Mouse (Mus musculus) heart, adult 8-10 months (tissue): ENCODE results near the gene Megf6. TPM values are rescaled to one million over a fixed set of nuclear protein-coding genes. Genes with fewer than 3 reads are reported as not detected.
A peak's percentile ranks its signal among the peaks of the same experiment; 100 is the strongest.

Source experiments
- DNase-seq: peaks from one replicate; pipeline ENCODE4 v3.0.0; 2022; ENCODE audit warnings: low spot score
- total RNA-seq, 4 experiments: library from RNA; stranded (reverse); gene quantifications; 2 replicates each; pipeline ENCODE4 v1.2.4; 2022

The Megf6 gene
- total RNA-seq, 4 experiments from 2014 or later = 6.6 to 9.5 (median 7.1) TPM

GRCm38 (mm10) chr4:154249316-154249715 is 78.8 kb downstream of the Megf6 start:
- DNase-seq = no peak

DNA sequence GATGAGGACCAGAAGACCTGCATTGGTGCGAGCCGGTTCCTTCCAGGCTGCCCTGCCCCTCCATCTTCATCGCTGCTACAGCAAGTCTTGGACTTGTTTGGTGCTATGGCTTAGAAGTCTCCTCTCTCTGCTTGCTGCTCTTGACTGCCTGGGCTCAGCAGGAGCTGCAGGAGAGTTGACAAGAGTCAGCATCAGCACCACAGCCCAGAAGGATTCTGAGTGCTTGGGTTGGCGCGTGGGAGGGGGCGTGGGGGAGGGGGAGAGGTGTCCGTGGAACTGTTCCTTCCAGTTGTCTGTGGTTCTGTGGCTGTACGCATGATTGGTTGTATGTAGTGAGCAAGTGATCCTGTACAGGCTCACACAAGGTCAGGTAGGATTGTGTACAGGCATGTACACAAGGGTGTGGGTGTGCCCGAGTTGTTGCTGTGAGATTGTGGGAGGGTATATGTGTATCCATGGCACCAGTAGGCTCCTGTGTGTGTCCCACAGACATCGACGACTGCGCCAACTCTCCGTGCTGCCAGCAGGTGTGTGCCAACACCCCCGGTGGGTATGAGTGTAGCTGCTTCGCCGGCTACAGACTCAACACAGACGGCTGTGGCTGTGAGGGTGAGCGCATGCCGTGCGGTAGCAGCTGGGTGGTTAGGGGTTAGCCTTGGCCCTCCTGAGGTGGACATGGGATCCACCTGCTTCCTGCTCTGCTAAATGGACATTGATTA is 82.2 kb downstream of the Megf6 start:
- no peak for DNase-seq

DNA sequence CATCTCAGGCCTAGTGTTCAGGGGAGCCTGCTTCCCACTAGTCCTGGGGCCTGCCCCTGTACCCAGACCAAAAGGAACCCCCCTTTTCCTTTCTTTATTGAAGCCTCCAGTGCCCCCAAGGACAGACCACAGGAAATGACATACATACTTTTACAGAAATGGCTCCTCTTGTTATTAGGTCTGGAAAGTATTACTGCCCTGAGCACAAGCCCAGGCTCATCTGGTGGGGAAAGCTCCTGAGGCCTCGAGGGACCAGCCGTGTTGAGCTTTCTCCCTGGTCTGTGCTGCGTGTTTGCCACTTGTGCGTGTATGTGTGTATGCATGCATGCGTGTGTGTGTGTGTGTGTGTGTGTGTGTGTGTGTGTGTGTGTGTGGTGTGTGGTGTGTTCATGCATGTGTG is 90.2 kb downstream of the Megf6 start:
- DNase-seq = no peak

- no peak for DNase-seq
Measured at GRCm38 (mm10) chr4:154262071-154262470, 91.5 kb downstream of the Megf6 start.

- no peak for DNase-seq
Measured at GRCm38 (mm10) chr4:154267511-154267910, 97.0 kb downstream of the Megf6 start.

DNA sequence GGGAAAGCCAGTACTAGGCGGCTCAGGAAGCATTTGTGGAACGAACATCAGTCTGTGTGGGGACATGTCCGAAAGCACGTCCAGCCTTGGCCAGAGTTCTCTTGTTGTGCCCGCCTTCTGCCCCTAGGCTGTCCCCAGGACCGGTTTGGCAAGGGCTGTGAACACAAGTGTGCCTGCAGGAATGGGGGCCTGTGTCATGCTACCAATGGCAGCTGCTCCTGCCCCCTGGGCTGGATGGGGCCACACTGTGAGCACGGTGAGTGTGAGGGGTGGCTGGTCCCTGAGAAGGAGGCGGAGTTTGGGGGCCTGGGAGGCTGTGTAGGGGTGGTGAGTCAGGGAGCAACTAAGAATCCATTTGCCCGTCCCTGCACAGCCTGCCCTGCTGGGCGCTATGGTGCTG is 99.0 kb downstream of the Megf6 start:
- DNase-seq = no peak

- peak; percentile 61 for DNase-seq
Measured at GRCm38 (mm10) chr4:154273000-154273399, 102.5 kb downstream of the Megf6 start.

DNA sequence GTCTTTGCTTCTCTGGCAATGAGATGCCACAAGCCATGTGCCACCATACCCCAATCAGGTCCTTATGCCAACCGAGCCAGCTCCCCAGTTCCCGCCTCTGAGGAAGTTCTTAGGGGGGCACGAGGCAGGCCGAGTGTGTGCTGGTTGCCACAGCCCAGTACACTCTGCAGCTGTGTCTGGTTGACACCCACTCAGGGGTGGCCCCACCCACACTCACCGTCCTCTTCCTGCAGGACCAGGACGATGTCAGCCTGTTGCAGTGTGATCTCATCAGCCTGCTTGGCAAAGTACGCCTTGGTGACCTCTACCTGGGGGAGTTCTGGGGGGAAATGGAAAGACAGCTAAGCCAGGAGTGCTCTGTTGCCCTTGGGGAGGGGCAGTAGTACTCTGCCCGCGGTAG is 109.0 kb downstream of the Megf6 start:
- DNase-seq = no peak

- DNase-seq = no peak
Measured at GRCm38 (mm10) chr4:154283671-154284070, 113.1 kb downstream of the Megf6 start.

- no peak for DNase-seq
Measured at GRCm38 (mm10) chr4:154293735-154294201, 123.2 kb downstream of the Megf6 start.

DNA sequence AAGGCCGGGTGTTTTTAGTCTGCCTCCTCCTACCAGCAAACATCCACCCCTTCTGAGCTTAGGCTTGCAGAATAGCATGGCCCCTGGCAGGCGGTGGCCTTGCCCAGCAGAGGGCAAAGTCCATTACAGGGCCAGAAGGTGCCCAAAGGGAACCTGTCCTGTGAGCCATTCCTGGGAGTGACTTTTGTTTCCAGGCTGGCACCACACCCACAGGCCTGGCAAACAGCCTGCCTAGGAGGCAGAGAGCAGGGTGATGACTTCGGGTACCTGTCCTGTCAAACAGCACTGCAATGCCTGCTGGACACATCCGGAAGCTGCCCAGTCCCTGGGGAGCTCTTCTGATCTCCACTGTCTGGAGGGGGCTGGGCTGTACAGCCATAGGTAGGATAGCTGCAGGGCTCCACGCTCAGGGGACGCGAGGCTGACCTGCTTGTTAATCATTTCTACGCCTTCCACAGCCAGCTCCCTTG is 123.8 kb downstream of the Megf6 start:
- DNase-seq = no peak

DNA sequence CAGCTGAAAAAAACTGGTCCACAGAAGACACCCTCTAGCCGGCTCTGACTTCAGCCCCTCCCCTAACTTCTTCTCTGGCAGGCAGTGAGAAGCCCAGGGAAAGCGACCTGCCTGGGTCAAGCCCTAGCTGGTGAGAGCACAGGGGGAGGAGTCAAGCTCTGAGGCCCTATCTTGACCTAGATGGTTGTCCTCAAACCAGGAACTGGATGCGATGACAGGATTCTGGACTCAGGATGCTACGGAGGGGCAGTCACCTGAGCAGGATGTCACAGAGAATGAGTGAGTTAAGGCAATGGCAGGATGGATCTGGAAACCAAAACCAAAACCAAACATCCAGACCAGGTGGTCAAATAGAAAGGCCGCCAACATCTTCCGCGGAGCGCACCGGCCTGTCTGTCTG is 127.2 kb downstream of the Megf6 start:
- DNase-seq = no peak

- DNase-seq = no peak
Measured at GRCm38 (mm10) chr4:154299541-154300271, 129.2 kb downstream of the Megf6 start.

DNA sequence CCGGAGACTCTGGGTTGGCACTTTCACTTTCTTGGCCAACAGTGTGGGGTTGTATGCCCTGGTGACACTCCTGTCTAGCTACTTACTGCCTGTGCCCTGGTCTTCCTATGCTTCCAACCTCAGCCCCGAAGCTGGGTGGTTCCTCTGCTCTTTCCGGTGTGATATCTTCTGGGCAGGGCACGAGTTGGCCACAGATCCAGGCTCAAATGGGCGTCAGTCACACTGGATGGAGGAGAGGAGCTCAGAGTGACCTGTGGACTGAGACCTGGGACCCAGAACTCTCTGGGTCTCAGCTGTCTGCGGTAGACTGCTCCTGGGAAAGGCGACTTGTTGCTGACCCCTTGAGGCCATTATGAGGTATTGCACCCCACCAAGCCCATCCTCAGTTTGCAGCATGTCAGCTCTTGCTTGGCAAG is 130.9 kb downstream of the Megf6 start, which contains the start of gene Arhgef16:
TSS of gene Arhgef16 (minus strand) at position 211 of the 416 bp plus-strand sequence.
- peak; percentile 46 for DNase-seq

- DNase-seq = no peak
Measured at GRCm38 (mm10) chr4:154309131-154309530, 138.6 kb downstream of the Megf6 start.

GRCm38 (mm10) chr4:154310576-154311262 is 140.2 kb downstream of the Megf6 start:
- DNase-seq = no peak

- no peak for DNase-seq
Measured at GRCm38 (mm10) chr4:154312143-154312812, 141.7 kb downstream of the Megf6 start.

GRCm38 (mm10) chr4:154312935-154313621 is 142.5 kb downstream of the Megf6 start:
- DNase-seq = no peak

- DNase-seq = no peak
Measured at GRCm38 (mm10) chr4:154313622-154313967, 143.1 kb downstream of the Megf6 start.
